Mouse (Mus musculus) embryonic stem cell, embryonic (primary cell): Measurements from ENCODE around the gene Cd9.

Experiments used
- CTCF ChIA-PET, 4 experiments: fragments of 300-600 bp in 2 of 4; fragments of 350-600 bp in 2 of 4; sonication (Branson Sonifier 250); formaldehyde crosslinking; loops; one replicate each; lab custom pipeline; 2022; ENCODE audit warnings: inconsistent platforms in 2 of 4; lab: Charles Lee
- POLR2A ChIA-PET, 4 experiments: fragments of 300-600 bp in 2 of 4; fragments of 350-600 bp in 2 of 4; sonication (Branson Sonifier 250); formaldehyde crosslinking; loops; one replicate each; lab custom pipeline; 2022; ENCODE audit warnings: antibody characterized with exemption in 4 of 4, inconsistent platforms in 1 of 4; lab: Charles Lee

Cd9 gene

DNA sequence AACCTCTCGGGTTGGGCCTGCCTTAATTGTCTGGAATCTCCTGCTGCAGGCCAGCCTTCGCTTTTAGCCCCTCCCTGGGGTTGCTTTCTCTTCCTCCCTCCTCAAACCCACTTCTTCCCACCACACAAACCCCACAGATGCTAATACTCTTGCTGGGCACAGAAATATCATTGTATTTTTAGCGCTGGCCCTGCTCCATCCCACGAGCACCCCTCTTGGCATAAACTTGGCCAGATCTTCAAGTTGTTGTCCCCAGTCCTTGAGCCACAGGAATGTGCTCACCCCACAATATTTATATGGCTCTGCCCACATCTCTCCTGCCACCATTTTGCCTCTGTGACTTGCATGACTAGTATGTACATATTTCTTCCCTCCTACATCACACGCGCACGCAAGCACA lies 16.6 kb upstream of the Cd9 start:
- ChIA-PET POLR2A (interaction anchor here in 2 of 4 experiments (0.6 to 1.6 kb wide), 3 partner anchors 11 to 1636 kb away, joined by 4 to 8 read pairs (median 4); no protein-coding TSS in a partner anchor), CTCF (interaction anchor here in 2 of 4 experiments (0.7 kb wide), 2 partner anchors 29 to 96 kb away, joined by 5 to 12 read pairs; no protein-coding TSS in a partner anchor)

DNA sequence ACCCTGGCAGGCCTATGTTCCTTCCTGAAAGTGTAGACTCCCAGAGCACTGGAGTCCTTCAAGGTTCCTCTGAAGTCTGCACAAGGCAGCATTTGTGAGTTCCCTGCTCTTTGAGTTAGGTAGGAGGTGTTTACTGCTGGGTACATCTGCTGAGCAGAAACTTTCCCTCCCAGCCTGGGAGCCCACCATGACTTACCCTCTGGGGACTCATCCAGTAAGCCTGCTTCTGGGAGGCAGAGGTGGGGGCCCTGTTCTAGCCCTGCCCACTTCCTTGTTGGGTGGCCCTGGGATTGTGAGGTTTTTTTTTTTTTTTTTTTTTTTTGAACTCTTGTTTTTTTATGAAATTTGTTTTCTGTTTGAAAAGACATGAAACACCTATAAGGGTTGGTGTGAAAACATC lies 16.1 kb upstream of the Cd9 start:
- ChIA-PET POLR2A (interaction anchor here in 1 of 4 experiments (1.2 kb wide), 1 partner anchor 14 kb away, joined by 3 read pairs; no protein-coding TSS in a partner anchor), CTCF (interaction anchor here in 2 of 4 experiments (0.7 kb wide), 2 partner anchors 29 to 95 kb away, joined by 5 to 12 read pairs; no protein-coding TSS in a partner anchor)

- ChIA-PET CTCF (no interaction called here), POLR2A (interaction anchor here in 1 of 4 experiments (1.2 kb wide), 1 partner anchor 13 kb away, joined by 3 read pairs; no protein-coding TSS in a partner anchor)
These were observed 15.2 kb upstream of the Cd9 start for GRCm38 (mm10) chr6:125509783-125510182.

DNA sequence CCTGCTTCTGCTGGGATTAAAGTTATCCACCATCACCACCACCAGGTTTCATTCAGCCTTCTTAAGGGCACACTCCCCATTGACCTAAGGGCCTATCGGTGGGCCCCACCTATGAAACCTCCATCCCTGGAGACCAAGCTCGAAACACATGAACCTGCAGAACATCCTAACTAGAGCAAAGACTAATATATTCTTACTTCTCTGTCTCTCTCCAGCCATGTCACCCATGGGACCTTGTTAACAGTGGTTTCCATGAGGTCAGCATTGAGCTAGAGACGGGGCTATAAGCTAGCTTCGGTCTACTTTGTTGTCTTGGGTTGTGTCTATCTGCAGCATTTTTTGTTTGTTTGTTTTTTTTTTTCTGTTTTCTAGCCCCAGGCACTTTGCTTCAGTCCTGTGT lies 11.8 kb upstream of the Cd9 start:
- POLR2A ChIA-PET = interaction anchor here in 3 of 4 experiments (0.6 to 4.0 kb wide), 32 partner anchors 11 to 235 kb away, joined by 3 to 39 read pairs (median 3); partner anchors contain the start of gene Cd9 (in 3 of the 3)
- CTCF ChIA-PET = interaction anchor here (0.7 to 3.3 kb wide), 8 partner anchors 10 to 99 kb away, joined by 3 to 30 read pairs (median 6); no protein-coding TSS in a partner anchor

- POLR2A ChIA-PET = interaction anchor here (0.5 to 4.0 kb wide), 79 partner anchors 8 to 343 kb away, joined by 3 to 39 read pairs (median 5); partner anchors contain the start of gene Cd9 (in 3 of the 4)
- CTCF ChIA-PET = interaction anchor here (0.6 to 3.3 kb wide), 33 partner anchors 8 to 230 kb away, joined by 3 to 30 read pairs (median 4); partner anchors contain the start of gene Cd9 (in 2 of the 4)
These were observed 10.2 kb upstream of the Cd9 start for GRCm38 (mm10) chr6:125504622-125505355.

DNA sequence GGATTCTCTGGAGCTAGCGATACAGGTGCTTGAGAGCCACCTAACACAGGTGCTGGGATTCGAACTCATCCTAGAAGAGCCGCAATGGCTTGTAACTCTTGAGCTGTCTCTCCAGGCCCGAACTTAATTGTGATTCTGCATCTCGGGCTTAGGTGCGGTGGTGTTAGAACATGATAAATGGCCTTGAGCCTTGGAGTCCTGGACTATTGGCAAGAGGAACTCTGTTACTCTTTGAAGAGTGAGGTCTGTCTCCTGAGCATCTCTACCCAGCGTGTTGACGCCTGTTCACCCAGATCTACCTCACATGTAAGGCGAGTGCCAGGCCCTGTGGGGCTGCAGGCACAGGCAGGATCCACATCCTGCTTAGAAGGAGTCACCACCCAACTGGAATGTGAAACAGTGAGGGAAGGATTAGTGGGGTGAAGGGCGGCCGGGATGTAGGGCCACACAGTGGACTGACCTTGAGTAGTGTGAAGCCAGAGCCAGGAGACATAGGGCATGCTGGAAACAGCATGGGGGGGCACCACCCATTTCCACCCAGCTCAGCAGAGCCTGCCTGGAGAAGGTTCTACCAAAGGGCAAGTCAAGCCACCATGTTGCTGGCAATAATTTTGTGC lies 8.7 kb upstream of the Cd9 start:
- POLR2A ChIA-PET = interaction anchor here (0.6 to 4.0 kb wide), 16 partner anchors 11 to 92 kb away, joined by 3 to 27 read pairs (median 6); no protein-coding TSS in a partner anchor
- CTCF ChIA-PET = interaction anchor here in 1 of 4 experiments (0.5 to 1.7 kb wide), 2 partner anchors 83 to 100 kb away, joined by 3 to 8 read pairs; no protein-coding TSS in a partner anchor

DNA sequence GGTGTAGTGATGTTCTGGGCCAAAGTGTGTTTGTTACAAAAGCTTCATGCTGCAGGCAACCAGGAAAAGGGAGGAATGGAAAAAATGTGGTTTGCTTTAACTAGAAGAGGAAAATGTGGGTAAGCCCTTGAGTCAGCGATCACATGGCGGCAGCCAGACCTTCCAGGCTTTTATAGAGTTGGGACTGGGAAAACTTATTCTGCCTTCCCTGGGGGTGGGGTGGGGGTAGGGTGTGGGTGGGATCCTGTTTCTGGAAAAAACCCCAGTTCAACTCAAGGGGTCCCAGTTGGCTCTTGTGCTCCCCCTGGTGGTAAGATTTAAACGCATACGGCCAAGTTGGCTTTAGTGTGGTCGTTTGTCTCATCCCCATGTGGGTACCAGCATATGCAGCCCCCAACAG lies 3.5 kb upstream of the Cd9 start:
- CTCF ChIA-PET = interaction anchor here (0.6 to 5.9 kb wide), 10 partner anchors 13 to 1941 kb away, joined by 3 to 50 read pairs (median 4); no protein-coding TSS in a partner anchor

DNA sequence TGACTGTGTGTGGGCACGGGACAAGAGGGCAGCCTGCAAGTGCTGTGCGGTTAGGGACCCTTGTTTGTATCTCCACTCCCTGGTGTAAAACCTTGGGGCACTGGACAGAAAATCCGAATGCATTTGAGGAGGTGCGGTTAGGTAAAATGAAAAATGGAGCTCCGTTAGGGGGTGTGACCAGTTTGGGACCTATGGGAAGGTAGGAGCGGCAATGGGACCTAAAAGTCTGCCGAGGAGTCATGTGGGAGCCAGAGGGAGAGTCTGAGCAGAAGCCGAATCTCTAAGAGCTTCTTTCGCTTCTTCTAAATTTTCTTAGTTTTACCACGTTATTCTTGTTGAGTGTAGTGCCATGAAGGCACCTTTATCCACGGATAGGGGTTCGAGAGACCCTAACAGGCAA lies 1.8 kb upstream of the Cd9 start:
- CTCF ChIA-PET = interaction anchor here (0.7 to 5.9 kb wide), 25 partner anchors 9 to 169 kb away, joined by 3 to 50 read pairs (median 4); no protein-coding TSS in a partner anchor
- POLR2A ChIA-PET = interaction anchor here (0.5 to 29.5 kb wide), 67 partner anchors 8 to 1147 kb away, joined by 3 to 420 read pairs (median 6); no protein-coding TSS in a partner anchor

More for the DNA sequence above, 3.5 kb upstream of the Cd9 start:
- POLR2A ChIA-PET = interaction anchor here in 2 of 4 experiments (0.7 to 29.5 kb wide), 9 partner anchors 18 to 118 kb away, joined by 3 to 420 read pairs (median 149); no protein-coding TSS in a partner anchor

- CTCF ChIA-PET = interaction anchor here (0.7 to 5.9 kb wide), 16 partner anchors 9 to 274 kb away, joined by 3 to 50 read pairs (median 6); no protein-coding TSS in a partner anchor
These were observed 770 bp upstream of the Cd9 start for GRCm38 (mm10) chr6:125495361-125495760.

GRCm38 (mm10) chr6:125493147-125493546 lies 1.4 kb downstream of the Cd9 start:
- POLR2A ChIA-PET = interaction anchor here in 3 of 4 experiments (0.7 to 29.5 kb wide), 46 partner anchors 9 to 663 kb away, joined by 3 to 420 read pairs (median 4); partner anchors contain the start of gene Cdca3 (in 1 of the 3)
- CTCF ChIA-PET = interaction anchor here in 3 of 4 experiments (0.7 to 5.9 kb wide), 10 partner anchors 8 to 109 kb away, joined by 3 to 50 read pairs (median 4); no protein-coding TSS in a partner anchor

More at GRCm38 (mm10) chr6:125495361-125495760, 770 bp upstream of the Cd9 start:
- POLR2A ChIA-PET = interaction anchor here (0.7 to 29.5 kb wide), 63 partner anchors 9 to 1014 kb away, joined by 3 to 420 read pairs (median 10); no protein-coding TSS in a partner anchor

- ChIA-PET CTCF (interaction anchor here in 3 of 4 experiments (0.8 to 5.9 kb wide), 8 partner anchors 8 to 110 kb away, joined by 3 to 50 read pairs (median 4); no protein-coding TSS in a partner anchor), POLR2A (interaction anchor here in 3 of 4 experiments (0.7 to 29.5 kb wide), 39 partner anchors 9 to 327 kb away, joined by 3 to 420 read pairs (median 9); no protein-coding TSS in a partner anchor)
These were observed 1.9 kb downstream of the Cd9 start for GRCm38 (mm10) chr6:125492664-125493063.

DNA sequence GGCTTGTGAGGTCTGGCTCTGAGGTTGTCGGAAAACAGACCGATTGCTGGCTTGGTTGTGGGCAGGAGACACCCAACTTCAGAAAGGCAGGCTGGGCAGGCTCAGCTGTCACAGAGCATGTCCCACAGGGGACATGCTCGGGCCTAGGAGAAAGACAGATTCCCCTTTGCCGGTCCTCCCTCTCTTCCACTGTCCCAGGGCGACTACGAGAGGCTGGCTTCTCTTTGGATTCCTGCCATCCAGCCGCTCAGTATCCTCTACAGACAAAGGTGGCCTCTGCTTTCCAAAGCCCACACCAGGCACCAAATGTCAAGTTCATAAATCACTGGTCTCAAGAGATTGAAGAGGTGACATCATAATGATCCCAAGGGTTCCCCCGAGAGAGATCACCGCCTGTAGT lies 2.6 kb downstream of the Cd9 start:
- POLR2A ChIA-PET = interaction anchor here in 3 of 4 experiments (1.2 to 29.5 kb wide), 25 partner anchors 9 to 326 kb away, joined by 3 to 420 read pairs (median 25); no protein-coding TSS in a partner anchor
- CTCF ChIA-PET = interaction anchor here in 2 of 4 experiments (1.0 to 3.7 kb wide), 4 partner anchors 15 to 110 kb away, joined by 3 to 19 read pairs (median 4); no protein-coding TSS in a partner anchor

DNA sequence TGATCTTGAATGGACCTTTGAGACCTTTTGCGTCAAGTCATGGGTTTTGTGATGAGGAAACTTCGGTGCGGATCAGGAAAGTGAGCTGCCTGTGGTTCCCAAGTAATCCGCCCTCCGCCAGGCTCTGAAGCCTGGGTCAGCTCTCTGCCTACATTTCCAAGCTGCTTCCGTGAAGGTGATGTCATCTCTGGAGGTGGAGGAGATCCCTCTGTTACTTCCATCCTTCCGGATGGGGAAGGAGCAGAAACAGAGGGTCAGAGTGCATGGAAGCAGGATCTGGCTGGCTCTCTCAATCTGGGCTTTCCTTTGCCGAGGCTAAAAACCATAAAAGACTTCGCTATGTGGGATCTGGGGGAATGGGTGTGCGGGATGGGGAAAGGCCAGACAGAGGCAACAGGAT lies 3.2 kb downstream of the Cd9 start:
- ChIA-PET POLR2A (interaction anchor here in 3 of 4 experiments (0.7 to 29.5 kb wide), 41 partner anchors 9 to 299 kb away, joined by 3 to 420 read pairs (median 10); partner anchors contain the start of gene Mrpl51 (in 1 of the 3)), CTCF (interaction anchor here (0.7 to 3.7 kb wide), 7 partner anchors 24 to 317 kb away, joined by 3 to 19 read pairs (median 4); no protein-coding TSS in a partner anchor)

DNA sequence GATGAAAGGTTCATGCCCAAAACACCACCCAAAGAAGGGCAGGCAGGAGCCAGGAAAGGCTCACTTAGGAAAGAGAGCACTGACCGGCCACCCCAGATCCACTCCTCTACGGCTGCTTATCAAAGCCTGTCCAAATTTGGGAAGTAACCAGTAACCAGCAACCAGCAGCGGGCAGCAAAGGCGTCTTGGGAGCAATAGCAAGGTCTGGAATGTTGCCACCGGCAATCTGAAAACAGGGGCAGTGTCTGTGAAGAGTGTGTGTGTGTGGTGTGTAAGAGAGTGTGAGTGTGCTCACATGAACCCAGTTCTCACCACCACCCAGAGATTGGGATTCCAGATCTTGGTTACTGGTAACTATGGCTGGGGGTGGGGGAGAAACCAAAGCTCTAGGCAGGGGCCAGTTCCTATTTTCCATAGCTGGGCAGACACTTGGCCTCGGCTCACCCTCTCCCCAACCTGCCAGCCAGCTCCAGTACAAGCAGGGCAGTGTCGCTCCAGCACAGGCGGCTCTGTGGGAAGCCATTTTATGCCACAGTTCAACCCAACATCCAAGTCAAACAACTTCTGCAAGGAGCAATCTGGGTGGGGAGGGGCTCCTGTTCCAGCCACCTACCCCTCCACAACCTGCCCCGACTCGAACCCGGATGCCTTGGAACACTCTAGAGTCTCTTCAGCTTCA lies 4.6 kb downstream of the Cd9 start:
- ChIA-PET CTCF (interaction anchor here (0.6 to 3.7 kb wide), 11 partner anchors 13 to 991 kb away, joined by 3 to 19 read pairs (median 4); no protein-coding TSS in a partner anchor), POLR2A (interaction anchor here (0.5 to 29.5 kb wide), 52 partner anchors 10 to 132 kb away, joined by 3 to 420 read pairs (median 7); no protein-coding TSS in a partner anchor)

GRCm38 (mm10) chr6:125485589-125485988 lies 9.0 kb downstream of the Cd9 start:
- CTCF ChIA-PET = interaction anchor here in 2 of 4 experiments (0.5 to 1.3 kb wide), 3 partner anchors 8 to 67 kb away, joined by 3 to 7 read pairs (median 4); no protein-coding TSS in a partner anchor
- POLR2A ChIA-PET = interaction anchor here in 3 of 4 experiments (0.6 to 29.5 kb wide), 25 partner anchors 6 to 331 kb away, joined by 3 to 420 read pairs (median 15); partner anchors contain the start of gene Cd9 (in 2 of the 3)

GRCm38 (mm10) chr6:125484721-125485120 lies 9.9 kb downstream of the Cd9 start:
- ChIA-PET CTCF (interaction anchor here in 3 of 4 experiments (0.5 to 1.3 kb wide), 7 partner anchors 8 to 114 kb away, joined by 3 to 7 read pairs (median 4); no protein-coding TSS in a partner anchor), POLR2A (interaction anchor here in 3 of 4 experiments (0.7 to 29.5 kb wide), 33 partner anchors 6 to 546 kb away, joined by 3 to 420 read pairs (median 6); partner anchors contain the start of gene Cd9 (in 2 of the 3))
